Mouse (Mus musculus) embryonic facial prominence, embryonic 13.5 days (tissue): ENCODE measurements around the gene Prmt7. TPM values are rescaled to one million over a fixed set of nuclear protein-coding genes. Genes with fewer than 3 reads are reported as not detected.
A peak's percentile ranks its signal among the peaks of the same experiment; 100 is the strongest.

Experiments
- ATAC-seq: fragments of 200-750 bp; cut with Nextera tagmentation; 2 replicates; pipeline ENCODE4 v1.8.0; 2017; ENCODE audit warnings: low read depth; ENCODE audit not compliant: insufficient number of reproducible peaks, insufficient read depth, low FRiP score, low TSS enrichment
- H3K27ac ChIP-seq: fragments of 300-500 bp; sonication (generic); 2 replicates; pipeline ENCODE4 v1.5.1; 2015; ENCODE audit warnings: moderate library complexity, mild to moderate bottlenecking, inconsistent platforms
- H3K27me3 ChIP-seq: fragments of 300-500 bp; sonication (generic); 2 replicates; pipeline ENCODE4 v1.6.1; 2015; ENCODE audit warnings: mild to moderate bottlenecking, inconsistent platforms
- H3K36me3 ChIP-seq: fragments of 300-500 bp; sonication (generic); 2 replicates; pipeline ENCODE4 v1.6.1; 2015; ENCODE audit warnings: mild to moderate bottlenecking, inconsistent platforms
- H3K4me1 ChIP-seq: fragments of 300-500 bp; sonication (generic); 2 replicates; pipeline ENCODE4 v1.6.1; 2015; ENCODE audit warnings: inconsistent platforms
- H3K4me2 ChIP-seq: fragments of 300-500 bp; sonication (generic); 2 replicates; pipeline ENCODE4 v1.6.1; 2015; ENCODE audit warnings: moderate library complexity, mild to moderate bottlenecking, inconsistent platforms
- H3K4me3 ChIP-seq: fragments of 300-500 bp; sonication (generic); 2 replicates; pipeline ENCODE4 v1.5.1; 2015; ENCODE audit warnings: mild to moderate bottlenecking, inconsistent platforms
- H3K9ac ChIP-seq: fragments of 300-500 bp; sonication (generic); 2 replicates; pipeline ENCODE4 v1.6.1; 2015; ENCODE audit warnings: mild to moderate bottlenecking, inconsistent platforms
- H3K9me3 ChIP-seq: fragments of 300-500 bp; sonication (generic); 2 replicates; pipeline ENCODE4 v1.6.1; 2016; ENCODE audit warnings: inconsistent platforms
- WGBS: fragments of 180-500 bp; shearing (Covaris S2); methylation state at CpG from one replicate; pipeline ENCODE4 v1.1.7; 2015; ENCODE audit warnings: mixed read lengths; 5-methylcytosine and 5-hydroxymethylcytosine counted together
- polyA plus RNA-seq: library from polyadenylated mRNA; unstranded; fragments of >200 nt; fragmentation: Nextera tagmentation; extraction: Ambion mirVana; gene quantifications from 2 replicates; pipeline ENCODE4 v1.2.1, GENCODE M21; 2015

Gene Prmt7
- polyA plus RNA-seq, 1 experiment from 2014 or later: 49.4 TPM

DNA sequence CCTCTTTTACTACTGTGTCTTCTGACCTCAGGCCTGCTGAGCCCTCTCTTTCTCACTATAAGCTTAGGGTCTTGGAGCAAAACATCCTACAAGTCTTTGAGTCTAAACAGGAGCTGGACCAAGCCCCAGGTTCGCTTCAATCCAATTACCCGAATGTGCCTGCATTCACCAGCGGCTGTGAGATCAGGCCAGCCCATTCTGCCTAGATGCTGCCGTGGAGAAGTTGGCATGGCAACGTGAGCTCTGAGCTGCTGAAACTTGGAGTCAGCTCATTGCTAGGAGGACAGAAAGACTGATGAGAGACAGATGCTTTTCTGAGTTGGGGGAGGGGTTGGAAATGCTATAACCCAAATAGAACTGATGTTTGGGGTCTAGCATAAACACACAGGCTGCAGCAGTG is 60.1 kb downstream of the Prmt7 start:
- Histone ChIP-seq H3K9ac (no peak overlapping the region; the same call in 1 of the 2 replicates), H3K36me3 (no peaks in the 10 kb centered on the region), H3K4me1 (peaks cover 39% of the 10 kb centered on the region), H3K27ac (peak overlapping the region; percentile 75), H3K4me2 (peak overlapping the region; percentile 14; the same call in 1 of the 2 replicates), H3K4me3 (no peak overlapping the region), H3K9me3 (no peaks in the 10 kb centered on the region), H3K27me3 (no peaks in the 10 kb centered on the region)
- ATAC-seq: no peak; the same call in 1 of the 2 replicates
- 10% methylated on average over 5 of the region's 5 CpGs for WGBS

DNA sequence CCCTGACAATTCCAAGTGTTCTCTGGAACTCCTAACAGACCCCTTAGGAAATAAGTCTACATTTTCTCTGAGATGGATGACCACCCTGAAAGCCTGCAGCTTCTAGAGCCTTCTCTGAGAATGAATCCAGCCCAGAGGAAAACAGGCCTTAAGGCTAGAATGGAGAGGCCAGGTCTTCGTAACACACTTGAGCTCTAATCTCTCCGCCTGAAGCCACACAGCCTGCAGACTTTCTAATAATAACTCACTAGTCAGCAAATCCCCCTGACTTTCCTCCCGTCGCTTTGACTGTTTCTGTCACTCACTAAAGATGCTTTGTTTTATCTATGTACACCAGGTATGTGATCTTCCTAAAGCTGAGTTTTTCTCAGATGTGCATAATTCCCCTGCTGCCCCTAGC is 60.6 kb downstream of the Prmt7 start:
- Histone ChIP-seq H3K27me3 (no peaks in the 10 kb centered on the region), H3K9ac (no peak overlapping the region), H3K36me3 (no peaks in the 10 kb centered on the region), H3K4me1 (peaks cover 39% of the 10 kb centered on the region), H3K4me3 (no peak overlapping the region), H3K9me3 (no peaks in the 10 kb centered on the region), H3K4me2 (peak overlapping the region; percentile 14; the same call in 1 of the 2 replicates), H3K27ac (peak overlapping the region; percentile 60)
- 30% methylated on average over 4 of the region's 4 CpGs for WGBS
- ATAC-seq: no peak

DNA sequence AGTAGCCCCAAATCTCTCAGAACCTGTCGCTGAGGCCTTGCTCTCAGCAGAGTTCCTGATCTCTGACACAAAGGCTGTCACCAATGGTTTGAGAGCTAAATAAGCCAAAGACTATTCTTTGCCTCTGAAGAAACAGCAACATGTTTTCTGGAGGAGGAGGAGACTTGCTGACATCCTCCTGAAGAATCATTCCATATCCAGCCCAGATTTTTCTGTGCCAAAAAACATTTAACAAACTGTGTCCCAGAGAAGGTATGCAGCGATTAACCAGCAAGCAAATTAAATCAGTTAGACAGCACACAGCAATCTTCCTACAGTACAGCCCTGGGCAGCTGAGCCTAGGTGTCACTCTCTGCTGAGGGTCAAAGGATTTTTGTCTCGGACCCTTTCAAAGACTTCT is 62.7 kb downstream of the Prmt7 start:
- 84% methylated on average over 3 of the region's 3 CpGs for WGBS
- Histone ChIP-seq H3K9me3 (no peaks in the 10 kb centered on the region), H3K36me3 (no peaks in the 10 kb centered on the region), H3K4me1 (peaks cover 38% of the 10 kb centered on the region), H3K4me2 (no peak overlapping the region), H3K27me3 (no peaks in the 10 kb centered on the region), H3K27ac (no peak overlapping the region), H3K9ac (no peak overlapping the region), H3K4me3 (no peak overlapping the region)
- no peak for ATAC-seq

DNA sequence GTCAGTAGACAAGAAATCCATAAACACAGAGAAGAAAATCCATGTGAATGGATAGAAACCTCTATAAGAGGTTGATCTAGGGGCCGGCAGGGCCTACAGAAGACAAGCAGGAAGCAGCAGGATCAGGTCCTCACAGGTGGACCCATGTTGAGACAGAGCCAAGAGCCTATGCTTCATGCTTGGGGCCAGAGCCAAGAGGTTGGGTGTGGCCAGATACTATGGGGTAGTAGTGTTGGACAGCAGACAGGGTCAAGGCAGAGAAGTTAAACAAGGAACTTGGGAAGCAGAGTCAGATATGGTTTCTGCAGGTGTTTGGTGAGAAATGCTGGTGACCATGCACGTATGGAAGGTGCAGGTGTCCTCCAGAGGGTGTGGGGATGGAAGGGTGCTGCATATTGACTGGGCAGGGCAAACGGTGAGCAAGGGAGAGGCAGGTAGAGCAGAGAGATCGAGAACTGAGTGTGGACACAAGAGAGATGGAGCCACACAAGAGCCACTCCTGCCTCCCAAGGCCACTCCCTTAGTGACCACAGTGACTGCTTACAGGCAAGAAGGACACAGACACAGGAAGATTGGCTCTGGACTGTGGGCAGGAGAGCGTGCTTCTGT is 66.1 kb downstream of the Prmt7 start:
- H3K9ac ChIP-seq: no peak overlapping the region
- no peaks in the 10 kb centered on the region for H3K36me3 ChIP-seq
- WGBS: 90% methylated on average over 5 of the region's 5 CpGs
- H3K4me1 ChIP-seq: peaks cover 6% of the 10 kb centered on the region
- H3K4me3 ChIP-seq: no peak overlapping the region
- ATAC-seq: no peak
- no peaks in the 10 kb centered on the region for H3K27me3 ChIP-seq
- H3K9me3 ChIP-seq: no peaks in the 10 kb centered on the region
- H3K27ac ChIP-seq: no peak overlapping the region
- no peak overlapping the region for H3K4me2 ChIP-seq

DNA sequence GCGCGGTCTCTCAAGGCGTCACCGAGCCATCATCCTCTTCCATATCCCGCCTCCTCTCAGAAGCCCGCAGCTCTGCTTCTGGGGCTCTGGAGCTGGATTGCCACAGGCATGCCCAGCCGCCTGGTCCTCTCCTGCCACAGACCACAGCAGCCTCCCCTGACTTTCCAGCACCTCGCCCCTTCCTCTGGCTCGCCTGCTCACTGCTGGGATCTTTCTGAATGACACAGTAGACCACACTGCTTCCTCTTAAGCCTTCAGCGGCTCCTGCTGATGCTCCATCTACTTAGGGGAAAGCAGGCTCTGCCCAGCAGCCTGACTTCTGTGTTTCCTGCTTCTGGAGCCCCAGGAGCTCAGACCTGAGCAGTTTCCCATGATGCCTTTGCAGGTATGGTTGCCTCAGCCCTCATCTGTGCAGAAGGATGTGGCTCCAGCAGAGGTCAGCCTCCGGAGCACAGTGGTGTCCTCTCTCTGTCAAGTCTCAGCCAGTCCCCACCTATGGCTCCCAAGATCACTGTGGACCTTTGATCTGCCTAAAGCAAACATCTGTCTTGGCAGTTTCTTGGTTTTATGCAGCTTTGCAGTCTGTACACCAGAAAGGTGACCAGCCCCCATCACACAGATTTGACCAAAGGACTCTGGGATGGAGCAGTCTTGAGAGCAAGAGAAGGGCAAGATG is 67.8 kb downstream of the Prmt7 start:
- Histone ChIP-seq H3K27me3 (no peaks in the 10 kb centered on the region), H3K27ac (no peak overlapping the region), H3K9me3 (no peaks in the 10 kb centered on the region), H3K36me3 (no peaks in the 10 kb centered on the region), H3K4me3 (no peak overlapping the region), H3K4me1 (no peaks in the 10 kb centered on the region), H3K4me2 (no peak overlapping the region), H3K9ac (no peak overlapping the region)
- no peak for ATAC-seq
- 80% methylated on average over 11 of the region's 11 CpGs for WGBS

DNA sequence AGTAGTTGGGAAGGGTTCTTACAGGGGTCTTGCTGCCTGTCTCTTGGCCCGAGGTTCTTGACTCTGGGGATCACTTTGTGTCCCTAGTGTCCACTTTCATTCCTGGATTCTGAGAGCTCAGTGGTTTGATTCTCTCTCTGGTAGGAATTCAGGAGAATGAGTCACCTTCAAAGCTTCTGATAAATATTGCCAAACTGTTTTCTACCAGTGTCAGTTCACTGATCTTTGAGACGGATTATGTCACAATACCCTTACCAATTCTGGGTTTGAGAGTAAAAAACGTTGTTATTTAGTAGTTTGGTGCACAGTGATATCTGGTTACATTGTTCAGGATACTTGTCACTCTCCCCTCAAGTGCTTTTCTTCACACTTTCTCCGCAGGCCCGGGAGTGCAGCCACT is 69.4 kb downstream of the Prmt7 start:
- WGBS: 41% methylated on average over 5 of the region's 5 CpGs
- no peak overlapping the region for H3K4me3 ChIP-seq
- no peaks in the 10 kb centered on the region for H3K27me3 ChIP-seq
- no peaks in the 10 kb centered on the region for H3K4me1 ChIP-seq
- ATAC-seq: no peak
- no peaks in the 10 kb centered on the region for H3K9me3 ChIP-seq
- no peak overlapping the region for H3K4me2 ChIP-seq
- no peak overlapping the region for H3K27ac ChIP-seq
- no peak overlapping the region for H3K9ac ChIP-seq
- H3K36me3 ChIP-seq: no peaks in the 10 kb centered on the region

DNA sequence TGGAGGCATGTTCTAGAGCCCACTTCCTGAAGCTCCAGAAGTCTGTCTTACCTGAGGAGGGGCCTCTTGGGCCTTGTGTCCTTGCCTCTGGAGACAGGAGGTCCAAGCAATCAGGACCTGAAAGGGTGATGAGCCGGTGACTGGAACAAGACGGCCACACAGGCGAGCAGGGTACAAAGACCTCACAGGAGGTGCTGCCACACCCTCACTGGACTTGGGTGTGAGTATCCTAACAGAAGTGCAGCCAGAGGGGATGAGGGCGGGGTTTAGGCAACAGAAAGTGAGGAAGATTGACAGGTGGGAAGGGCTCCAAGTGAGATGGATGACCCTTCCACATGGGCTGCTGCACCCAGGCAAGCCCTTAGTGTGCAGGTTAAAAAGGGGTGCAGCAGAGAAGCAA is 70.1 kb downstream of the Prmt7 start:
- Histone ChIP-seq H3K4me1 (no peaks in the 10 kb centered on the region), H3K9ac (no peak overlapping the region), H3K36me3 (no peaks in the 10 kb centered on the region), H3K4me2 (no peak overlapping the region), H3K9me3 (no peaks in the 10 kb centered on the region), H3K27ac (no peak overlapping the region), H3K27me3 (no peaks in the 10 kb centered on the region), H3K4me3 (no peak overlapping the region)
- ATAC-seq: no peak
- 43% methylated on average over 4 of the region's 4 CpGs for WGBS

DNA sequence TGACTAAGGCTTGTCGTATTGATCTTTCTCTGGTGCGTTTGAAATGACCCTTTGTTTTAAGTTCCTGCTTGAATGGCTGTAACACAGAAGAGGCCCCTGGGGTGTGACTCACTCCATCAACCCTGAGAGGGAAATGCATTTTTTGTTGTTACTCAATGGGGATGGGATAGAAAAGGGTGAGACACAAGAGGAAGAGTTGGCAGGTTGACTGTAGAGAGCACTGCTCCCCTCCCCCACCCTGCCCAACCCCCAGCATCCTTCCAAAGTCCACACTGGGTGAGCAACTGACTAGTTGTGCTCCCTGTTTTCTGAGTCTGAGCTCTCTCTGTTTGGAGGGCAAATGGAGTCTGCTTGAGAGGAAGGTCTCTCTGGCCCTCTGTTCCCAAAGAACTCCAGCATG is 76.7 kb downstream of the Prmt7 start:
- peaks cover 8% of the 10 kb centered on the region; the same call in 1 of the 2 replicates for H3K4me1 ChIP-seq
- ATAC-seq: no peak
- no peak overlapping the region for H3K4me2 ChIP-seq
- no peaks in the 10 kb centered on the region for H3K9me3 ChIP-seq
- no peaks in the 10 kb centered on the region for H3K27me3 ChIP-seq
- WGBS: 22% methylated on average over 2 of the region's 2 CpGs
- no peaks in the 10 kb centered on the region for H3K36me3 ChIP-seq
- H3K27ac ChIP-seq: no peak overlapping the region
- no peak overlapping the region for H3K4me3 ChIP-seq
- H3K9ac ChIP-seq: no peak overlapping the region

DNA sequence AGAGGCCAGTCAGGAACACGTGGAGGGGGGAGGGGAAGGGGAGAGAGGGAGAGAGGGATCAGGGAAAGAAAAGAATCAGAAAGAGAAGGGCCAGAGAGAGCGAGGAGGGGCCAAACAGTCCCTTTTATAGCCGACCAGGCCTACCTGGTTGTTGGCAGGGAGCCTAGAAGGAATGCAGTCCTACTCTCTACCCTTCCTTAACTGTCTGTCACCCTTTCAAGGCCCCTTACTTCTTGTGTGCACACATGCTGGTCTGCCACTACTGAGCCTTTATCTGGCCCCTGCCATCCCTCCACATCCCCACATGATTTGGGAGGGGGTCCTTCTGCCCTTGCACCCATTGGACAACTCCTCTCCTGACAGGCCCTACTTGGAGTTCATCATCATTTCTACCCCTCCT is 78.0 kb downstream of the Prmt7 start:
- Histone ChIP-seq H3K4me2 (no peak overlapping the region), H3K36me3 (no peaks in the 10 kb centered on the region), H3K4me3 (no peak overlapping the region), H3K4me1 (peaks cover 18% of the 10 kb centered on the region), H3K9me3 (no peaks in the 10 kb centered on the region), H3K9ac (no peak overlapping the region), H3K27me3 (no peaks in the 10 kb centered on the region), H3K27ac (no peak overlapping the region)
- ATAC-seq: no peak
- WGBS: 29% methylated on average over 3 of the region's 3 CpGs

DNA sequence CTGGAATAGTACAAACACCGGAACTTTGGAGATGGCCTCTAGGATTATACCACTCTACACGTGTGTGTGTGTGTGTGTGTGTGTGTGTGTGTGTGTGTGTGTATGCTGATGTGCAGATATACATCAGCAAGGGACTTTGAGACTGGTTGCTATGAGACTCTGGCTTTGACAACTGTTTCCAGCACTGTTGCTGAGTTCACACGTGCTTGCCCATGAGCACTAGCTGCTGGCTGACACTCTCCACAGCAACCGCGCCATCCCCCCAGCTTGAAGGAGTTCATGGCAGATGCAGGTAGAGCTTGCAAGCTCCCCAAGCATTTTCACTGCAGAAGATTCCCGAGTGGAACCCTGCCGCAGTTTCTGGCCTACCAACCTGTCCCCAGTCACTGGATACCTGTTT is 78.7 kb downstream of the Prmt7 start:
- Histone ChIP-seq H3K36me3 (no peaks in the 10 kb centered on the region), H3K27me3 (no peaks in the 10 kb centered on the region), H3K27ac (no peak overlapping the region), H3K9ac (no peak overlapping the region), H3K4me2 (no peak overlapping the region), H3K4me1 (peaks cover 18% of the 10 kb centered on the region), H3K9me3 (no peaks in the 10 kb centered on the region), H3K4me3 (no peak overlapping the region)
- ATAC-seq: no peak
- 54% methylated on average over 7 of the region's 7 CpGs for WGBS

DNA sequence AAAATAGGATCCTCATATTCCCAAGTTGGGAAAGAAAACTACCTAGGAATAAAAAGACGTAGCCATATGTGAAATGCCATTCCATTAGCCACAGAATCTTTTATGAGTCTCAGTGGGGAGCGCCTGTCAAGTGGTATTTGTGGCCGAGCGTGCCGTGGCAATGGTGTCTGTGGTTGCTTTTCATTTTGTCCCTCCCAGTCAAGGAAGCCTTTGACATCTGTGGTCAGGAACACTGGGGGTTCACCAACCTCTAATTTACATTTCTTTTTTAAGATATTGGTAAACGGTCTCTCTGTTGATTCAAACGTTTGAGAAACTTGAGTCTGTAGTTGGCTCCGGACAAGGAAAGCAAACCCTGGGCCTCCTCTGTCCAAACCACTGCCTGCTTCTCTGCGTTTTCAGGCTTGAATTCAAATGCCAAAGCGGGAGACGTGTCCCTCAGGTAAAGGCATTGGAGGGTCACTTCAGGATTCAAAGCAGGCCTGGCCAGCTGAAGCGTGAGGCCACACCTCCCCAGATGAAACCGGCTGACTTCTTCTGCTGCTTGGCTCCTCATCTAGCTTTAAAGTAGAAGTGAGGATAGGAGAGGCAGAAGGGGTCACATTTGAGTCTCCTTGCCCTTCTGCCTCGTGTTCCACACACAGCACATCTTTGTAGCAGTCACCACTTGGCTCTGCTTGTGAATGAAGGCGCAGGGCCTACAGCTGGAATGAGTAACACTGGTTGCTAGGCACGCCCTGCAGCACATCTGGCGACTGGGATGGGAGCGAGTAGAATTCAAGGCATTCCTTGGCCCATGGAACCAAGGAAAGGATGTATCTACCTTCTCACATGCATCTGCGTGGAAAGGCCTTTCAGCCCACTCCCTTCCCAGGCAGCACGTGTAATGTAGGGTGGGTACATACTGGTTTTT is 82.0 kb downstream of the Prmt7 start:
- 56% methylated on average over 20 of the region's 20 CpGs for WGBS
- H3K4me2 ChIP-seq: no peak overlapping the region
- H3K9ac ChIP-seq: no peak overlapping the region
- H3K4me3 ChIP-seq: no peak overlapping the region
- no peaks in the 10 kb centered on the region for H3K27me3 ChIP-seq
- ATAC-seq: no peak
- H3K36me3 ChIP-seq: no peaks in the 10 kb centered on the region
- peaks cover 18% of the 10 kb centered on the region for H3K4me1 ChIP-seq
- no peak overlapping the region for H3K27ac ChIP-seq
- H3K9me3 ChIP-seq: no peaks in the 10 kb centered on the region
